Mouse (Mus musculus) lung, adult 2 months (tissue): ENCODE data around the gene Ppp1r17.

Experiments
- CTCF ChIP-seq: fragments of 200-500 bp; IDR thresholded peaks from 2 replicates; pipeline ENCODE4 v1.5.1; 2011; ENCODE audit warnings: mild to moderate bottlenecking, low read length, control low read depth; ENCODE audit not compliant: insufficient read depth
- POLR2A ChIP-seq: fragments of 200-500 bp; IDR thresholded peaks from 2 replicates; pipeline ENCODE4 v1.6.1; 2011; ENCODE audit warnings: low read depth, mild to moderate bottlenecking, control low read depth, low read length, borderline replicate concordance; ENCODE audit errors: extremely low read depth

GRCm38 (mm10) chr6:56076378-56076805 lies 59.1 kb downstream of the Ppp1r17 start:
- TF ChIP-seq CTCF (no peak), POLR2A (no peak)
